Mouse (Mus musculus) kidney, adult 2 months (tissue): Measurements from ENCODE around the gene Tbc1d10a. TPM values are rescaled to one million over a fixed set of nuclear protein-coding genes. Genes with fewer than 3 reads are reported as not detected.

Source experiments
- DNase-seq: peaks from one replicate; pipeline ENCODE4 v3.0.0; 2021
- H3K27ac ChIP-seq: fragments of 200-500 bp; 2 replicates; pipeline ENCODE4 v1.5.1; 2012; ENCODE audit warnings: low read depth, low read length, control low read depth, inconsistent platforms; ENCODE audit not compliant: insufficient read depth
- H3K27me3 ChIP-seq: fragments of 200-500 bp; replicated peaks from 2 replicates; pipeline ENCODE4 v1.6.1; 2012; ENCODE audit warnings: mild to moderate bottlenecking, moderate library complexity, low read length, inconsistent platforms; ENCODE audit not compliant: control insufficient read depth, insufficient read depth
- H3K36me3 ChIP-seq: fragments of 200-500 bp; 2 replicates; pipeline ENCODE4 v1.6.1; 2012; ENCODE audit warnings: mild to moderate bottlenecking, moderate library complexity, low read length, inconsistent platforms; ENCODE audit not compliant: control insufficient read depth, insufficient read depth
- H3K4me1 ChIP-seq: fragments of 200-500 bp; 2 replicates; pipeline ENCODE4 v1.6.1; 2011; ENCODE audit warnings: low read length; ENCODE audit not compliant: control insufficient read depth, insufficient read depth
- H3K4me3 ChIP-seq: fragments of 200-500 bp; 2 replicates; pipeline ENCODE4 v1.5.1; 2011; ENCODE audit warnings: mild to moderate bottlenecking, low read depth, low read length, control low read depth; ENCODE audit not compliant: insufficient read depth
- CTCF ChIP-seq: fragments of 200-500 bp; conservative IDR thresholded peaks from 2 replicates; pipeline ENCODE4 v1.5.1; 2011; ENCODE audit warnings: low read depth, mild to moderate bottlenecking, control low read depth, low read length, moderate library complexity, mixed read lengths; ENCODE audit not compliant: insufficient read depth, insufficient read length
- POLR2A ChIP-seq: fragments of 200-500 bp; IDR thresholded peaks from one replicate; pipeline ENCODE4 v1.6.1; 2011; ENCODE audit warnings: low read depth, low read length, control low read depth
- WGBS: fragments of 180-500 bp; shearing (Covaris S2); methylation state at CpG from one replicate; pipeline ENCODE4 v1.1.7; 2018; 5-methylcytosine and 5-hydroxymethylcytosine counted together
- polyA plus RNA-seq: library from polyadenylated mRNA; depleted of rRNA; stranded (reverse); fragments of >200 nt; gene quantifications from 2 replicates; pipeline ENCODE4 v1.2.3, GENCODE M21; 2012

Tbc1d10a gene
- polyA plus RNA-seq, 1 experiment: 91.4 TPM

DNA sequence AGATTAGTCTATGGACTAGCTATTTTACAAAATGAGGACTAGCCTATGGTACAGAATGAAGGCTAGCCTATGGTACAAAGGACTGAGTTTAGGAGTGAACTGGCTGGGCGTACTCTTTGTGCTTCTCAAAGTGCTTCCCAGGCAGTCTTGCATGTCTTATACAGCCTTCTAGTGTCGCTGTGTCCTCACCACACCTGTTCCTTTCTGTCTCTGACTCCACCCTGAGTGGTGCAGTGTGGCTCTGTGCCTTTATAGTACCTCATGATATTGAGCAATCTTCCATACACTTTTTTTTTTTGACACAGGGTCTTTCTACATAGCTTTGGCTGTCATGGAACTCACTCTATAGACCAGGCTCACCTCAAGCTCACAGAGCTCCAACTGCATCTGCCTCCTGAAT, 44.8 kb downstream of the Tbc1d10a start:
- 95% methylated on average over 2 of the region's 2 CpGs for WGBS

DNA sequence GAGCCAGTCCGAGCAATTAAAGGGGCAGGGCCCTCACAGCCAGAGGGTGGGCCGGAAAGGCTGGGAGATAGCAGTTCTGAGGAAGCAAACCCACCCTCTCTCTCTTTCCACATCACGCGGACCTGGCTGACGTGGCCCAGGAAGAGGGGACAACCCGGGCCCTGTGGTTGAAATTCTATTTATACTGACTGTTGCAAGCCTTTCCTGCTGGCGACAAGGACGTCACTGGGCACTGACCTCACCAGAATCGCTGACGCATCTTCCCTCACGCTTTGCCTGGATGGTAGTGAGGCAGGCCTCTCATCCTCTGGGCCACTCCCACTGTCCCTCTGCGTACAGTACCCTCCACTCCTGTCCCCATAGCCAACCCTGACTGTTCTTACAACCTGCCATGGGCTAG, 46.1 kb downstream of the Tbc1d10a start:
- Histone ChIP-seq H3K27ac (no peak overlapping the region), H3K4me3 (no peak overlapping the region), H3K27me3 (no peaks in the 10 kb centered on the region), H3K36me3 (no peaks in the 10 kb centered on the region), H3K4me1 (no peaks in the 10 kb centered on the region)
- no peak for DNase-seq
- 72% methylated on average over 12 of the region's 12 CpGs for WGBS
- no peak for TF ChIP-seq CTCF

More for the DNA sequence above, 44.8 kb downstream of the Tbc1d10a start:
- DNase-seq: no peak
- Histone ChIP-seq H3K4me3 (no peak overlapping the region), H3K4me1 (no peaks in the 10 kb centered on the region), H3K36me3 (no peaks in the 10 kb centered on the region), H3K27me3 (no peaks in the 10 kb centered on the region), H3K27ac (no peak overlapping the region)
- TF ChIP-seq CTCF (no peak), POLR2A (no peak)

DNA sequence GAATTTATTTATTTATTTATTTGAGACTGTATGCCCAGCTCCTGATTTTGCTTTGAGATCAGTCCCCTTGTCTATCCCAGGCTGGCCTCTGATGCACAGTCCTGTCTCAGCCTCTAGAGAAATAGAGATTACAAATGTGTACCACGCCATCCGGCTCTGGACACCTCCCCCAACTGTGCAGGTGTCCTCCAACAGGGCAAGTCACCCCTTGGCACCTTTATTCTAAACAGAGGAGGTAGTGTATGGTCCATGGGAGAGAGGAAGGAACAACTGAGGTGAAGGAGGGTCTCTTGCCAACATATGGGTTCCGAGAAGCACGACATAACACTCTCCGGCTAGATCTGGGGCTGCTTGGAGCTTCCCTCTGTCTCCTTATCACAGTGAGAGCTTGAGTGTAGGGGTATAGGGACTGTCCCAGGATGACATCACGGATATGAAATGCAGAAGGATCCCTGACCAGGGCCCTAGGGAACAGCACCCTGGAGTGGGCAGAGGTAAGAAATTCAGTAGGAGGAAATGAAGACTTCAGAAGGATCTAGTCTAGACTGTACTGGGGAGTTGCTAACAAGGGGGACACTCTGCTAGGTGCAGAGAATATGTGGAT, 48.6 kb downstream of the Tbc1d10a start:
- TF ChIP-seq POLR2A (no peak), CTCF (no peak)
- H3K27ac ChIP-seq: no peak overlapping the region
- no peak overlapping the region for H3K4me3 ChIP-seq
- H3K4me1 ChIP-seq: no peaks in the 10 kb centered on the region
- H3K36me3 ChIP-seq: no peaks in the 10 kb centered on the region
- 89% methylated on average over 6 of the region's 6 CpGs for WGBS
- no peaks in the 10 kb centered on the region for H3K27me3 ChIP-seq
- DNase-seq: no peak

DNA sequence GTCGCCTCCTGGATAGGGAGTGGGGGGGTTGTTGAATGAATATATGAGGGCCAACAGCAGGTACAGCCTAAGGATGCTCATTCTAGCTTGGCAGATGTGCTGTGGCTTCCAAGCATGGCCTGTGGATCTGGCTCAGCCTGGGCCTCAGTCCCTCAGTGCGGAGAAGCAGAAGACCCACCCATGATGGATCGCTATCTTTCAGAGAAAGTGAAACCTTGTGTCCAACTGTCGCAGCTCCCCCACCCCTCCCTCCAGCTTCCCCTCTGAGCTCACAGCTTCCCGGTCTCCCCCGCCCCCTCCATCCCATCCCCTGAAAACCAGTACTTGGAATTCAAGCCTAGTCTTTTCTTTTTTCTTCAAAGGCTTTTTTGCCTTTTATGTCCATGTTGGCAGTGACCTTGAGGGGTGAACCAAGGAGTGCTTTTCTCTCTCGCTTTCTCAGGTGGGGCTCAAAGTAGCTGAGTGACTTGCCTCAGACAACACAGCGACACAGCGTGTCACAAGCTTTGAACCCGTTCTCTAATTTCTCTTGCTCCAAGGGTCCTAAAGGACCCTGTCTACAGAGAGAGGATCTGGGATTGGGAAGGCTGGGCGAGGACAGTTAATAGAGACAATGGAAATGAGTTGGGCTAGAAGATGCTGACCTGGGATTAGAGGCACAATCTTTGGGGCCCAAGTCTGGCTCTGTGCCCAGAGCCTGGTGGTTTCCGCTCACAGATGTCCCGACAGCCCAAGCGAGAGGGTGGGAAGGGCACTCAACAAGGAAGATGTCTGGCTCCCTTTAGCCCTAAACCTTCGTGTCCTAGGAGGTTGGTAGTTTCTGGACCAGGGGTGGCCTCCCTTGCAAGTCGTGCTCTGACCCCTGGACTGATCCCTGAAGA, 49.3 kb downstream of the Tbc1d10a start, which contains the start of gene Osm:
TSS of gene Osm (plus strand) at position 756 of the 881 bp plus-strand sequence.
- DNase-seq: no peak
- Histone ChIP-seq H3K4me1 (no peaks in the 10 kb centered on the region), H3K36me3 (no peaks in the 10 kb centered on the region), H3K27me3 (no peaks in the 10 kb centered on the region), H3K27ac (no peak within 1 kb of the TSS), H3K4me3 (no peak within 1 kb of the TSS)
- 72% methylated on average over 16 of the region's 16 CpGs for WGBS
- TF ChIP-seq POLR2A (no peak), CTCF (no peak)

DNA sequence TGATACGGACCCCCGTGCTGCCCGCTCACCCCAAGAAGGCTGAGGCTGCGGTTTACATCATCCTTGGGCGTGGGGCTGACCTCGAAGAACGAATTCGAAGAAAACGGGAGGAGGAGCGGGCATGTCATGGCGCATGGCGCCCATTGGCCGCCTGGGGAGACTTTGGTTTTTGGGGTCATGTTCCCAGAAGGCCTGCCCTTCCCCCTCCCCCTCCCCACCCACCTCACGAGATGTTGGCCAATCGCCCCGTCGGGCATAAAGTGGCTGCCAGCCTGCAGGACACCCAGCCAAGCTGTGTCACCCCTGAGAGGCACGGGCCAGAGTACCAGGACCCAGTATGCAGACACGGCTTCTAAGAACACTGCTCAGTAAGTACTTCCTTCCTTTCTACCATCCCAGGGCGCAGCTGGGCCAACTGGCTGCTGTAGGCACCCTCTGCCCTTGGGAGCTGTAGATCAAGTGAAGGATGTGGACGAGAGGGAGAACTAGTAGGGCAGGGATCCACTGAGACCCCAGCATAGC, 50.0 kb downstream of the Tbc1d10a start:
- no peaks in the 10 kb centered on the region for H3K27me3 ChIP-seq
- no peaks in the 10 kb centered on the region for H3K4me1 ChIP-seq
- H3K36me3 ChIP-seq: no peaks in the 10 kb centered on the region
- no peak overlapping the region for H3K27ac ChIP-seq
- no peak for DNase-seq
- no peak for TF ChIP-seq POLR2A
- no peak for TF ChIP-seq CTCF
- WGBS: 82% methylated on average over 21 of the region's 21 CpGs
- no peak overlapping the region for H3K4me3 ChIP-seq

DNA sequence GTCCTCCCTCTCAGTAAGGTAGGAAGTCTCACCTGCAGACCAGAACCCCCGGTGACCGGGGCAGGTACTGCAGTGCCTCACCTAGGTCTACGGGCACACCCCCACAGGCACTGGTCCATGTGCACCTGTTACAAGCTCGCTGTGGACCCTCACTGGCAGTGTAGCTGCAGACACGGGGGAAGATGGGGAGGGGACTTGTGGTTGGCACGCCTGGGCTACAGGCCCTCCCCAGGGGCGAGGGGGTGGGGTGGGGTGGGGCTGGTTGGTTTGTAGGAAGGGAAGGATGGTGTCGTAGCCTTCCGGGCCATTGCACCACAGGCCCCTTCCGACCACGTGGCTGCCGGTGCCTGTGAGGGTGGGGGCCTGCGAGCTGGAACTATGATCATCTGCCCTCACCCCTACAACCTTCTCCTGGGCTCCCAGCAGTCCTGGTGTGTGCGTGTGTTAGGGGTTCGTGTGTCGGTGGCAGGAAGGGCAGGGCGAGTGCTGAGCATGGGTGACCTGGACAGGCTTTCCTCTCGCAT, 50.9 kb downstream of the Tbc1d10a start:
- Histone ChIP-seq H3K4me3 (no peak overlapping the region), H3K27me3 (no peaks in the 10 kb centered on the region), H3K36me3 (no peaks in the 10 kb centered on the region), H3K27ac (no peak overlapping the region), H3K4me1 (no peaks in the 10 kb centered on the region)
- TF ChIP-seq POLR2A (no peak), CTCF (no peak)
- WGBS: 72% methylated on average over 18 of the region's 18 CpGs
- no peak for DNase-seq

DNA sequence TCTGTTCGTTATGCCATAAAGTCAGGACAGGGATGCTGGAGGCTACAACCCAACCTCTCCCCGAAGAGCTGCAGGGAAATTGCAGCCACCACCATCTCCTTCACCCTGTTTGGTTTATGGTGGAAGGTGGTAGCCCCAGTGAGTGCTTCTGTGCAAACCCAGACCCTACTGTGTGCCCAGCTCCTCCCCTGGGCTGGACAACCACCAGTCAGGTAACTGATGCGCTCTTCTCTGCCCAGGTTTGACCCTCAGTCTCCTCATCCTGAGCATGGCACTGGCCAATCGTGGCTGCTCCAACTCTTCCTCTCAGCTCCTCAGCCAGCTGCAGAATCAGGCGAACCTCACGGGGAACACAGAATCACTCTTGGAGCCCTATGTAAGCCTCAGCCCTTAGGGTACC, 51.6 kb downstream of the Tbc1d10a start:
- 82% methylated on average over 6 of the region's 6 CpGs for WGBS

More for the DNA sequence above, 51.6 kb downstream of the Tbc1d10a start:
- no peaks in the 10 kb centered on the region for H3K27me3 ChIP-seq
- no peak overlapping the region for H3K4me3 ChIP-seq
- H3K27ac ChIP-seq: no peak overlapping the region
- DNase-seq: no peak
- no peaks in the 10 kb centered on the region for H3K36me3 ChIP-seq
- no peak for TF ChIP-seq POLR2A
- TF ChIP-seq CTCF: no peak
- no peaks in the 10 kb centered on the region for H3K4me1 ChIP-seq
